Mouse (Mus musculus) erythroblast, embryonic 14.5 days (primary cell): ENCODE results near the gene Prmt1.

Source experiments
- GATA1 ChIP-seq: IDR thresholded peaks from 2 replicates; pipeline ENCODE4 v1.6.1; 2012; ENCODE audit warnings: low read length, inconsistent platforms, mixed read lengths
- TAL1 ChIP-seq: IDR thresholded peaks from 3 replicates; pipeline ENCODE4 v1.6.1; 2012; ENCODE audit warnings: low read length, inconsistent platforms, mixed read lengths

- TF ChIP-seq GATA1 (no peak), TAL1 (no peak)
Measured at GRCm38 (mm10) chr7:44983944-44984832, 2.2 kb downstream of the Prmt1 start.
